Mouse (Mus musculus): ENCODE measurements around the gene Cd320.

GRCm38 (mm10) chr17:33817969-33818643 lies 24.8 kb upstream of the Cd320 start:
- TF ChIP-seq EP300 (IDR thresholded peaks at IDR 0.05; ENCODE audit: low read depth in 1 of 2, low read length in 2 of 2) (no peak), KAT2A (conservative IDR thresholded peaks at IDR 0.05; ENCODE audit: low read depth, low read length) (no peak), GABPA (IDR thresholded peaks at IDR 0.05; ENCODE audit: low read depth, low read length) (no peak), MAFK (IDR thresholded peaks at IDR 0.05; ENCODE audit: borderline replicate concordance, low read depth, low read length) (no peak), CTCF (IDR thresholded peaks at IDR 0.05 in 2 of 3, conservative IDR thresholded peaks at IDR 0.05 in 1 of 3; ENCODE audit: control insufficient read depth in 1 of 3, insufficient read depth in 1 of 3, low read depth in 2 of 3, low read length in 3 of 3, poor library complexity in 1 of 3, severe bottlenecking in 1 of 3) (no peak), POLR2A (IDR thresholded peaks at IDR 0.05; ENCODE audit: control insufficient read depth in 1 of 2, insufficient read depth in 1 of 2, low read depth in 1 of 2, low read length in 2 of 2, poor library complexity in 1 of 2) (no peak), CHD2 (IDR thresholded peaks at IDR 0.05; ENCODE audit: low read length) (no peak), JUND (IDR thresholded peaks at IDR 0.05; ENCODE audit: low read depth, low read length) (no peak), MYC (IDR thresholded peaks at IDR 0.05; ENCODE audit: low read depth, low read length) (no peak), USF2 (IDR thresholded peaks at IDR 0.05; ENCODE audit: borderline replicate concordance in 1 of 2, insufficient read depth in 1 of 2, low read depth in 1 of 2, low read length in 2 of 2) (no peak), E2F4 (IDR thresholded peaks at IDR 0.05; ENCODE audit: borderline replicate concordance, low read depth, low read length) (no peak), ZMIZ1 (IDR thresholded peaks at IDR 0.05; ENCODE audit: low read depth, low read length) (no peak)

Data from MEL (cell line).